Mouse (Mus musculus) limb, embryonic 10.5 days (tissue): ENCODE data around the gene Wwox. TPM values are rescaled to one million over a fixed set of nuclear protein-coding genes. Genes with fewer than 3 reads are reported as not detected.

Experiments
- DNase-seq: peaks from one replicate; pipeline ENCODE4 v3.0.0-alpha.2; 2017; ENCODE audit warnings: low spot score
- H3K27ac ChIP-seq: fragments of 300-500 bp; sonication (generic); 2 replicates; pipeline ENCODE4 v1.5.1; 2016; ENCODE audit warnings: mild to moderate bottlenecking
- H3K27me3 ChIP-seq: fragments of 300-500 bp; sonication (generic); 2 replicates; pipeline ENCODE4 v1.6.1; 2016; ENCODE audit warnings: low read depth, mild to moderate bottlenecking; ENCODE audit not compliant: poor library complexity, severe bottlenecking
- H3K36me3 ChIP-seq: fragments of 300-500 bp; sonication (generic); 2 replicates; pipeline ENCODE4 v1.6.1; 2016; ENCODE audit warnings: mild to moderate bottlenecking, moderate library complexity
- H3K4me1 ChIP-seq: fragments of 300-500 bp; sonication (generic); 2 replicates; pipeline ENCODE4 v1.6.1; 2016
- H3K4me3 ChIP-seq: fragments of 300-500 bp; sonication (generic); 2 replicates; pipeline ENCODE4 v1.5.1; 2016; ENCODE audit warnings: mild to moderate bottlenecking, moderate library complexity
- H3K9me3 ChIP-seq: fragments of 300-500 bp; sonication (generic); replicated peaks from 2 replicates; pipeline ENCODE4 v1.6.1; 2016; ENCODE audit warnings: mild to moderate bottlenecking
- WGBS: fragments of 180-500 bp; shearing (Covaris S2); methylation state at CpG from one replicate; pipeline ENCODE4 v1.1.7; 2016; 5-methylcytosine and 5-hydroxymethylcytosine counted together
- polyA plus RNA-seq: library from polyadenylated mRNA; unstranded; fragments of >200 nt; fragmentation: Nextera tagmentation; extraction: Ambion mirVana; gene quantifications from 2 replicates; pipeline ENCODE4 v1.2.1, GENCODE M21; 2016

Wwox gene
- polyA plus RNA-seq, 1 experiment from 2014 or later: 8.6 TPM

- no peak for DNase-seq
- Histone ChIP-seq H3K27ac (no peak overlapping the region; the same call in 1 of the 2 replicates), H3K4me1 (peaks cover 58% of the 10 kb centered on the region), H3K9me3 (no peaks in the 10 kb centered on the region), H3K36me3 (no peaks in the 10 kb centered on the region), H3K4me3 (no peak overlapping the region), H3K27me3 (no peaks in the 10 kb centered on the region)
- 79% methylated on average over 6 of the region's 6 CpGs for WGBS
Observed at GRCm38 (mm10) chr8:115185431-115185964, 746.0 kb downstream of the Wwox start.

- H3K4me3 ChIP-seq: no peak overlapping the region
- WGBS: 73% methylated on average over 13 of the region's 13 CpGs
- no peaks in the 10 kb centered on the region for H3K9me3 ChIP-seq
- no peaks in the 10 kb centered on the region for H3K36me3 ChIP-seq
- H3K27ac ChIP-seq: peak overlapping the region; percentile 80
- no peak for DNase-seq
- H3K27me3 ChIP-seq: no peaks in the 10 kb centered on the region
- H3K4me1 ChIP-seq: peaks cover 63% of the 10 kb centered on the region
Observed at GRCm38 (mm10) chr8:115186121-115186811, 746.8 kb downstream of the Wwox start.

GRCm38 (mm10) chr8:115186882-115187281, 747.4 kb downstream of the Wwox start:
- 5% methylated on average over 2 of the region's 2 CpGs for whole genome bisulfite sequencing
- Histone ChIP-seq H3K4me3 (no peak overlapping the region), H3K36me3 (no peaks in the 10 kb centered on the region), H3K4me1 (peaks cover 63% of the 10 kb centered on the region), H3K27ac (peak overlapping the region; percentile 80), H3K9me3 (no peaks in the 10 kb centered on the region), H3K27me3 (no peaks in the 10 kb centered on the region)
- DNase-seq: peak; percentile 71

GRCm38 (mm10) chr8:115188446-115188845, 749.0 kb downstream of the Wwox start:
- H3K4me3 ChIP-seq: no peak overlapping the region
- H3K27me3 ChIP-seq: no peaks in the 10 kb centered on the region
- peaks cover 63% of the 10 kb centered on the region for H3K4me1 ChIP-seq
- no peaks in the 10 kb centered on the region for H3K36me3 ChIP-seq
- peak overlapping the region; percentile 56; the same call in 1 of the 2 replicates for H3K27ac ChIP-seq
- WGBS: 79% methylated on average over 4 of the region's 4 CpGs
- no peak for DNase-seq
- no peaks in the 10 kb centered on the region for H3K9me3 ChIP-seq

GRCm38 (mm10) chr8:115189836-115190235, 750.4 kb downstream of the Wwox start:
- Histone ChIP-seq H3K27me3 (no peaks in the 10 kb centered on the region), H3K9me3 (no peaks in the 10 kb centered on the region), H3K27ac (peak overlapping the region; percentile 59; the same call in 1 of the 2 replicates), H3K4me3 (no peak overlapping the region), H3K36me3 (no peaks in the 10 kb centered on the region), H3K4me1 (peaks cover 63% of the 10 kb centered on the region)
- WGBS: 91% methylated on average over 11 of the region's 11 CpGs
- no peak for DNase-seq

- no peak for DNase-seq
- Histone ChIP-seq H3K27ac (no peak overlapping the region), H3K27me3 (peaks cover 15% of the 10 kb centered on the region), H3K36me3 (no peaks in the 10 kb centered on the region), H3K4me1 (peaks cover 25% of the 10 kb centered on the region), H3K4me3 (no peak overlapping the region), H3K9me3 (no peaks in the 10 kb centered on the region)
- WGBS: 90% methylated on average over 2 of the region's 2 CpGs
Observed at GRCm38 (mm10) chr8:115193767-115194166, 754.3 kb downstream of the Wwox start.

- Histone ChIP-seq H3K9me3 (no peaks in the 10 kb centered on the region), H3K4me1 (peaks cover 23% of the 10 kb centered on the region), H3K4me3 (no peak overlapping the region), H3K27me3 (peaks cover 30% of the 10 kb centered on the region), H3K27ac (no peak overlapping the region), H3K36me3 (no peaks in the 10 kb centered on the region)
- WGBS: 89% methylated on average over 10 of the region's 10 CpGs
- no peak for DNase-seq
Observed at GRCm38 (mm10) chr8:115195334-115195733, 755.9 kb downstream of the Wwox start.

GRCm38 (mm10) chr8:115196859-115197258, 757.4 kb downstream of the Wwox start:
- Histone ChIP-seq H3K36me3 (no peaks in the 10 kb centered on the region), H3K4me1 (peaks cover 30% of the 10 kb centered on the region), H3K4me3 (no peak overlapping the region), H3K27me3 (peaks cover 36% of the 10 kb centered on the region), H3K27ac (no peak overlapping the region), H3K9me3 (no peaks in the 10 kb centered on the region)
- 63% methylated on average over 2 of the region's 2 CpGs for WGBS
- DNase-seq: no peak

- H3K27ac ChIP-seq: no peak overlapping the region
- H3K9me3 ChIP-seq: no peaks in the 10 kb centered on the region
- no peak for DNase-seq
- H3K36me3 ChIP-seq: no peaks in the 10 kb centered on the region
- WGBS: 13% methylated on average over 4 of the region's 4 CpGs
- H3K4me3 ChIP-seq: no peak overlapping the region
- H3K4me1 ChIP-seq: peaks cover 33% of the 10 kb centered on the region
- H3K27me3 ChIP-seq: peaks cover 36% of the 10 kb centered on the region
Observed at GRCm38 (mm10) chr8:115199204-115199603, 759.7 kb downstream of the Wwox start.

- Histone ChIP-seq H3K27ac (no peak overlapping the region), H3K4me1 (peaks cover 31% of the 10 kb centered on the region), H3K36me3 (no peaks in the 10 kb centered on the region), H3K9me3 (no peaks in the 10 kb centered on the region), H3K27me3 (peaks cover 36% of the 10 kb centered on the region), H3K4me3 (no peak overlapping the region)
- WGBS: 15% methylated on average over 14 of the region's 14 CpGs
- DNase-seq: no peak
Observed at GRCm38 (mm10) chr8:115199616-115200150, 760.2 kb downstream of the Wwox start.

GRCm38 (mm10) chr8:115201726-115202125, 762.3 kb downstream of the Wwox start:
- H3K36me3 ChIP-seq: no peaks in the 10 kb centered on the region
- WGBS: 38% methylated on average over 7 of the region's 7 CpGs
- no peak overlapping the region for H3K4me3 ChIP-seq
- H3K9me3 ChIP-seq: no peaks in the 10 kb centered on the region
- peaks cover 39% of the 10 kb centered on the region for H3K27me3 ChIP-seq
- peaks cover 36% of the 10 kb centered on the region for H3K4me1 ChIP-seq
- no peak overlapping the region for H3K27ac ChIP-seq
- DNase-seq: no peak

GRCm38 (mm10) chr8:115207480-115207879, 768.0 kb downstream of the Wwox start:
- H3K27me3 ChIP-seq: peaks cover 33% of the 10 kb centered on the region
- H3K27ac ChIP-seq: no peak overlapping the region
- no peak overlapping the region for H3K4me3 ChIP-seq

GRCm38 (mm10) chr8:115208415-115209192, 769.1 kb downstream of the Wwox start:
- WGBS: 24% methylated on average over 15 of the region's 15 CpGs
- H3K4me1 ChIP-seq: peaks cover 49% of the 10 kb centered on the region
- H3K4me3 ChIP-seq: peak overlapping the region; percentile 8; the same call in 1 of the 2 replicates
- no peaks in the 10 kb centered on the region for H3K36me3 ChIP-seq
- DNase-seq: no peak
- H3K9me3 ChIP-seq: no peaks in the 10 kb centered on the region
- H3K27ac ChIP-seq: peak overlapping the region; percentile 17; the same call in 1 of the 2 replicates
- peaks cover 34% of the 10 kb centered on the region for H3K27me3 ChIP-seq

More at GRCm38 (mm10) chr8:115207480-115207879, 768.0 kb downstream of the Wwox start:
- Histone ChIP-seq H3K9me3 (no peaks in the 10 kb centered on the region), H3K4me1 (peaks cover 43% of the 10 kb centered on the region), H3K36me3 (no peaks in the 10 kb centered on the region)
- no peak for DNase-seq
- WGBS: 73% methylated on average over 11 of the region's 11 CpGs
